Mouse (Mus musculus) limb, embryonic 14.5 days (tissue): ENCODE measurements around the gene Pxdn. TPM values are rescaled to one million over a fixed set of nuclear protein-coding genes. Genes with fewer than 3 reads are reported as not detected.
A peak's percentile ranks its signal among the peaks of the same experiment; 100 is the strongest.

Experiments used
- ATAC-seq: fragments of 200-750 bp; cut with Nextera tagmentation; 2 replicates; pipeline ENCODE4 v1.8.0; 2017; ENCODE audit warnings: low read depth, moderate number of reproducible peaks, moderate TSS enrichment; ENCODE audit not compliant: low FRiP score
- DNase-seq: peaks from one replicate; pipeline ENCODE4 v3.0.0-alpha.2; 2015; ENCODE audit warnings: low spot score
- H3K27ac ChIP-seq: fragments of 300-500 bp; sonication (generic); replicated peaks from 2 replicates; pipeline ENCODE4 v1.5.1; 2014; ENCODE audit warnings: low read depth, mild to moderate bottlenecking, low read length, moderate library complexity, mixed read lengths
- H3K27me3 ChIP-seq: fragments of 300-500 bp; sonication (generic); 2 replicates; pipeline ENCODE4 v1.6.1; 2014; ENCODE audit warnings: low read length, mixed read lengths; ENCODE audit not compliant: control insufficient read depth, insufficient read depth
- H3K36me3 ChIP-seq: fragments of 300-500 bp; sonication (generic); 2 replicates; pipeline ENCODE4 v1.6.1; 2014; ENCODE audit warnings: mild to moderate bottlenecking, low read length, moderate library complexity, mixed read lengths; ENCODE audit not compliant: control insufficient read depth, insufficient read depth
- H3K4me1 ChIP-seq: fragments of 300-500 bp; sonication (generic); 2 replicates; pipeline ENCODE4 v1.6.1; 2014; ENCODE audit warnings: antibody characterized with exemption, low read length, mixed read lengths; ENCODE audit not compliant: control insufficient read depth, insufficient read depth
- H3K4me2 ChIP-seq: fragments of 300-500 bp; sonication (generic); replicated peaks from 2 replicates; pipeline ENCODE4 v1.6.1; 2014; ENCODE audit warnings: low read depth, mild to moderate bottlenecking, low read length, moderate library complexity; ENCODE audit not compliant: severe bottlenecking
- H3K4me3 ChIP-seq: fragments of 300-500 bp; sonication (generic); replicated peaks from 2 replicates; pipeline ENCODE4 v1.5.1; 2014; ENCODE audit warnings: low read length
- H3K9ac ChIP-seq: fragments of 300-500 bp; sonication (generic); 2 replicates; pipeline ENCODE4 v1.6.1; 2014; ENCODE audit warnings: mild to moderate bottlenecking, low read depth, low read length, moderate library complexity; ENCODE audit not compliant: severe bottlenecking
- H3K9me3 ChIP-seq: fragments of 300-500 bp; sonication (generic); 2 replicates; pipeline ENCODE4 v1.6.1; 2016; ENCODE audit warnings: low read length; ENCODE audit not compliant: control insufficient read depth
- POLR2A ChIP-seq: fragments of 200-500 bp; IDR thresholded peaks from 2 replicates; pipeline ENCODE4 v1.8.0; 2012; ENCODE audit warnings: inconsistent platforms, mild to moderate bottlenecking, moderate library complexity, borderline replicate concordance; ENCODE audit not compliant: insufficient read depth, insufficient read length; ENCODE audit errors: extremely low read depth
- WGBS: fragments of 180-500 bp; shearing (Covaris S2); extraction: QIAGEN DNeasy Blood & Tissue Kit; methylation state at CpG from one replicate; pipeline ENCODE4 v1.1.7; 2014; 5-methylcytosine and 5-hydroxymethylcytosine counted together
- polyA plus RNA-seq, 2 experiments: library from polyadenylated mRNA; depleted of rRNA in 1 of 2; stranded (reverse) in 1 of 2; unstranded in 1 of 2; fragments of >200 nt; fragmentation: Nextera tagmentation in 1 of 2; extraction: Ambion mirVana in 1 of 2; gene quantifications; 2 replicates each; pipeline versions ENCODE4 v1.2.1 to v1.2.3; 2012 to 2014

Pxdn gene
- polyA plus RNA-seq, 2 experiments, result 145 to 175 TPM

- Histone ChIP-seq H3K9ac (no peak overlapping the region), H3K4me3 (no peak overlapping the region), H3K4me1 (peaks cover 34% of the 10 kb centered on the region), H3K27me3 (no peaks in the 10 kb centered on the region), H3K36me3 (no peaks in the 10 kb centered on the region), H3K4me2 (no peak overlapping the region), H3K27ac (0 out of 2 replicates have a peak overlapping the region, but pooled peaks have one; percentile 8), H3K9me3 (no peaks in the 10 kb centered on the region)
- TF ChIP-seq POLR2A, result no peak
- no peak for DNase-seq
- 87% methylated on average over 5 of the region's 5 CpGs for WGBS
- ATAC-seq, result no peak
These were observed 14.1 kb downstream of the Pxdn start for GRCm38 (mm10) chr12:29951485-29951884.

DNA sequence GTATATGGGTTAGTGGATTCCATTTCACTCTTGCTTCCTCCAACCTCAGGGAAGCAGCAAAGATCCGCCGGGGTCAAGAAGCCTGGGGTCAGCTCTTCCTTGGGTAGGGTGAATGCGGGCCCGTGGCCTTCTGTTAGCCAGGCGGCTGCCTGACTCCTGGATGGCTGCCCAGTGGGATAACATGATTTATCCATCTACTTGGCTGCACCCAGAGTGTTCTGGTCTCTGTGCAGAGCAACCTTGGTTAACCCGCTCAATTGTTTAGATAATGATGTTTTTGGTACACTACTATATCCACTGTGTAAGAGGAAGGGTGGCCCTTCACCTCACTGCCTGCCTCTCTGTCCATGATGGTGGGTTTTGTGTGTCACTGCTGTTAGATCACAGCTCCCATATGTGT lies 14.7 kb downstream of the Pxdn start:
- Histone ChIP-seq H3K9ac (no peak overlapping the region), H3K9me3 (no peaks in the 10 kb centered on the region), H3K4me1 (peaks cover 35% of the 10 kb centered on the region), H3K27ac (no peak overlapping the region), H3K4me3 (no peak overlapping the region), H3K27me3 (no peaks in the 10 kb centered on the region), H3K36me3 (no peaks in the 10 kb centered on the region), H3K4me2 (no peak overlapping the region)
- no peak for ATAC-seq
- no peak for TF ChIP-seq POLR2A
- DNase-seq, result no peak
- 84% methylated on average over 6 of the region's 6 CpGs for WGBS

- no peak overlapping the region for H3K4me3 ChIP-seq
- 42% methylated on average over 11 of the region's 11 CpGs for WGBS
- H3K27me3 ChIP-seq, result no peaks in the 10 kb centered on the region
- H3K9me3 ChIP-seq, result no peaks in the 10 kb centered on the region
- no peaks in the 10 kb centered on the region for H3K36me3 ChIP-seq
- peaks cover 32% of the 10 kb centered on the region for H3K4me1 ChIP-seq
- no peak overlapping the region for H3K4me2 ChIP-seq
- no peak for TF ChIP-seq POLR2A
- peak; percentile 39; the same call in 1 of the 2 replicates for ATAC-seq
- 0 out of 2 replicates have a peak overlapping the region, but pooled peaks have one; percentile 3 for H3K27ac ChIP-seq
- no peak for DNase-seq
- no peak overlapping the region for H3K9ac ChIP-seq
These were observed 16.6 kb downstream of the Pxdn start for GRCm38 (mm10) chr12:29953999-29954398.

- ATAC-seq (no peak), DNase-seq (no peak)
- H3K4me1 ChIP-seq, result peaks cover 30% of the 10 kb centered on the region
- WGBS, result 90% methylated on average over 3 of the region's 3 CpGs
- no peak overlapping the region for H3K9ac ChIP-seq
- no peak overlapping the region for H3K4me2 ChIP-seq
- H3K27ac ChIP-seq, result 0 out of 2 replicates have a peak overlapping the region, but pooled peaks have one; percentile 20
- TF ChIP-seq POLR2A, result no peak
- no peaks in the 10 kb centered on the region for H3K9me3 ChIP-seq
- no peaks in the 10 kb centered on the region for H3K36me3 ChIP-seq
- no peak overlapping the region for H3K4me3 ChIP-seq
- no peaks in the 10 kb centered on the region for H3K27me3 ChIP-seq
These were observed 17.1 kb downstream of the Pxdn start for GRCm38 (mm10) chr12:29954464-29954863.

GRCm38 (mm10) chr12:29956969-29957368 lies 19.6 kb downstream of the Pxdn start:
- no peak overlapping the region for H3K9ac ChIP-seq
- no peak overlapping the region for H3K27ac ChIP-seq
- DNase-seq (no peak), ATAC-seq (no peak)
- H3K27me3 ChIP-seq, result no peaks in the 10 kb centered on the region
- 72% methylated on average over 12 of the region's 12 CpGs for WGBS
- no peak for TF ChIP-seq POLR2A
- H3K9me3 ChIP-seq, result no peaks in the 10 kb centered on the region
- no peak overlapping the region for H3K4me3 ChIP-seq
- no peaks in the 10 kb centered on the region for H3K36me3 ChIP-seq
- no peak overlapping the region for H3K4me2 ChIP-seq
- H3K4me1 ChIP-seq, result peaks cover 22% of the 10 kb centered on the region

- no peaks in the 10 kb centered on the region for H3K9me3 ChIP-seq
- no peak overlapping the region for H3K9ac ChIP-seq
- ATAC-seq, result no peak
- peaks cover 5% of the 10 kb centered on the region for H3K36me3 ChIP-seq
- 72% methylated on average over 5 of the region's 5 CpGs for WGBS
- H3K4me2 ChIP-seq, result no peak overlapping the region
- no peaks in the 10 kb centered on the region for H3K27me3 ChIP-seq
- H3K27ac ChIP-seq, result no peak overlapping the region
- no peak for DNase-seq
- H3K4me1 ChIP-seq, result peaks cover 12% of the 10 kb centered on the region
- H3K4me3 ChIP-seq, result no peak overlapping the region
- no peak for TF ChIP-seq POLR2A
These were observed 21.2 kb downstream of the Pxdn start for GRCm38 (mm10) chr12:29958637-29959036.
